Mouse (Mus musculus) embryonic facial prominence, embryonic 12.5 days (tissue): ENCODE measurements around the gene Smim14. TPM values are rescaled to one million over a fixed set of nuclear protein-coding genes. Genes with fewer than 3 reads are reported as not detected.
"Not testable (repeated sequence)": the region's sequence is repeated elsewhere in the genome, so short reads cannot be mapped to it uniquely, and the experiment has no call there.

ENCODE experiments used
- ATAC-seq: fragments of 200-750 bp; cut with Nextera tagmentation; 2 replicates; pipeline ENCODE4 v1.8.0; 2017; ENCODE audit not compliant: insufficient number of reproducible peaks, insufficient read depth, low FRiP score, low TSS enrichment
- H3K27ac ChIP-seq: fragments of 300-500 bp; sonication (generic); 2 replicates; pipeline ENCODE4 v1.5.1; 2016; ENCODE audit warnings: mild to moderate bottlenecking
- H3K27me3 ChIP-seq: fragments of 300-500 bp; sonication (generic); 2 replicates; pipeline ENCODE4 v1.6.1; 2016; ENCODE audit warnings: mild to moderate bottlenecking, moderate library complexity
- H3K36me3 ChIP-seq: fragments of 300-500 bp; sonication (generic); 2 replicates; pipeline ENCODE4 v1.6.1; 2016; ENCODE audit warnings: mild to moderate bottlenecking
- H3K4me1 ChIP-seq: fragments of 300-500 bp; sonication (generic); 2 replicates; pipeline ENCODE4 v1.6.1; 2016
- H3K4me2 ChIP-seq: fragments of 300-500 bp; sonication (generic); replicated peaks from 2 replicates; pipeline ENCODE4 v1.6.1; 2016; ENCODE audit warnings: mild to moderate bottlenecking, moderate library complexity
- H3K4me3 ChIP-seq: fragments of 300-500 bp; sonication (generic); 2 replicates; pipeline ENCODE4 v1.5.1; 2016; ENCODE audit warnings: mild to moderate bottlenecking
- H3K9ac ChIP-seq: fragments of 300-500 bp; sonication (generic); 2 replicates; pipeline ENCODE4 v1.6.1; 2016; ENCODE audit warnings: mild to moderate bottlenecking, moderate library complexity
- H3K9me3 ChIP-seq: fragments of 300-500 bp; sonication (generic); 2 replicates; pipeline ENCODE4 v1.6.1; 2016; ENCODE audit warnings: mild to moderate bottlenecking, moderate library complexity
- WGBS: fragments of 180-500 bp; shearing (Covaris S2); methylation state at CpG from one replicate; pipeline ENCODE4 v1.1.7; 2016; 5-methylcytosine and 5-hydroxymethylcytosine counted together
- polyA plus RNA-seq: library from polyadenylated mRNA; unstranded; fragments of >200 nt; fragmentation: Nextera tagmentation; extraction: Ambion mirVana; gene quantifications from 2 replicates; pipeline ENCODE4 v1.2.1, GENCODE M21; 2016

Gene Smim14
- polyA plus RNA-seq, 1 experiment from 2014 or later = 111 TPM

GRCm38 (mm10) chr5:65486514-65486913 is 50.5 kb downstream of the Smim14 start:
- 70% methylated on average over 2 of the region's 2 CpGs for WGBS
- Histone ChIP-seq H3K27me3 (no peaks in the 10 kb centered on the region), H3K9me3 (no peaks in the 10 kb centered on the region), H3K4me3 (no peak overlapping the region), H3K9ac (no peak overlapping the region), H3K4me1 (peaks cover 5% of the 10 kb centered on the region), H3K36me3 (no peaks in the 10 kb centered on the region), H3K4me2 (no peak overlapping the region), H3K27ac (no peak overlapping the region)
- no peak for ATAC-seq

DNA sequence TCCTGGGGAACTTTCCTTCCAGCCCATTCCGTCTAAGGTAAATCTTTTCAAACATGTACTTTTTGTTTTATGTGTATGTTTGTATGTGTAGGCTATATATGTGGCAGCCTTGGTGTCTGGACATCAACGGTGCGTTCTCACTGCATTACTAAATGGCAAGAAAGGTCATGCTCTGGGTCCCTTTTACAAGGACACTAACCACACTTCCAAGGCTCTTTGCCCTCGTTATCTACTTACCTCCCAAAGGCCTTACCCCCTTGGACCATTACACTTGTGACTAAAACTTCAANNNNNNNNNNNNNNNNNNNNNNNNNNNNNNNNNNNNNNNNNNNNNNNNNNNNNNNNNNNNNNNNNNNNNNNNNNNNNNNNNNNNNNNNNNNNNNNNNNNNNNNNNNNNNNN is 54.0 kb downstream of the Smim14 start:
- Histone ChIP-seq H3K27ac (no peak overlapping the region), H3K9ac (no peak overlapping the region), H3K4me3 (no peak overlapping the region), H3K4me2 (no peak overlapping the region), H3K9me3 (no peaks in the 10 kb centered on the region), H3K4me1 (peaks cover 3% of the 10 kb centered on the region; the same call in 1 of the 2 replicates), H3K36me3 (no peaks in the 10 kb centered on the region), H3K27me3 (no peaks in the 10 kb centered on the region)
- no peak for ATAC-seq
- 77% methylated on average over 4 of the region's 4 CpGs for WGBS

DNA sequence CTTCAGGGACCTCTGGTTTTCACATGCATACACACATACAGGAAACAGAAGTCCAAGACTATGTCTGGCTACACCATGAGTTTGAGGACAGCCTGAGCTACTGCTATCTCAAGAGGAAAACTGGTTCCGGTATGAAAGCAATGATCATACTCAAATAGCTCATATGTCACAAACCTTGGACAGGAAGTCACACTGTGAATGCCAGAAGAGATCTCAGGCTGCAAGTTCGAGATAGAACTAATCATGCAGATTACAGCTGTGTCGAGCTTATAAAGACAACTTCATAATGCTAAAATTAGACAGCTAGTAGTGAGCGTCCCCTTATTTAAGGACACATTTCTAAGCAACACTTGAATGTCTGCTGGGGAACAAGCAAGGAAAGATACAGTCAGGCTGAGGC is 56.5 kb downstream of the Smim14 start:
- no peak overlapping the region for H3K9ac ChIP-seq
- H3K36me3 ChIP-seq = no peaks in the 10 kb centered on the region
- ATAC-seq = no peak
- H3K27ac ChIP-seq = no peak overlapping the region
- WGBS = 83% methylated on average over 4 of the region's 4 CpGs
- no peaks in the 10 kb centered on the region for H3K4me1 ChIP-seq
- H3K4me2 ChIP-seq = no peak overlapping the region
- H3K9me3 ChIP-seq = no peaks in the 10 kb centered on the region
- no peak overlapping the region for H3K4me3 ChIP-seq
- H3K27me3 ChIP-seq = no peaks in the 10 kb centered on the region

- Histone ChIP-seq H3K4me2 (no peak overlapping the region), H3K36me3 (no peaks in the 10 kb centered on the region), H3K4me3 (no peak overlapping the region), H3K9ac (no peak overlapping the region), H3K27ac (no peak overlapping the region), H3K27me3 (no peaks in the 10 kb centered on the region), H3K9me3 (no peaks in the 10 kb centered on the region), H3K4me1 (no peaks in the 10 kb centered on the region)
- no peak for ATAC-seq
- 83% methylated on average over 9 of the region's 9 CpGs for WGBS
Observed at GRCm38 (mm10) chr5:65479681-65480445, 57.1 kb downstream of the Smim14 start.

DNA sequence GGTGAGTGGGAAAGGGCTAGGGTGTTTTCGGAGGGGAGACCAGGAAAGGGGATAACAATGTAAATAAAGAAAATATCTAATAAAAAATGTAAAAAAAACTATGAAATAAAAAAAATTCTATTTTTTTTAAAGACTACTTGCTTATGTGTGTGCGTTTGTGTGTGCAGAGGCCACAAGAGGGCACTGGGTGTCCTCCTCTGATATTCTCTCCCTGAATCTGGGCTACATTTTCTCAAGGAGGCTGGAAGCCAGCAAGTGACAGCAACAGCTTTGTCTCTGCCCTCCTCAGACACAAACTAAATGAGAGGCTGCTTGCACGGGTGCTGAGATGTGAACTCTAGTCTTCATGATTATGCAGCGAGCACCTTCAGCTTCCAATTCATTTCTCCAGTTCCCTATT is 58.8 kb downstream of the Smim14 start:
- no peaks in the 10 kb centered on the region for H3K4me1 ChIP-seq
- 69% methylated on average over 4 of the region's 4 CpGs for WGBS
- no peaks in the 10 kb centered on the region for H3K27me3 ChIP-seq
- no peak overlapping the region for H3K4me2 ChIP-seq
- ATAC-seq = no peak
- H3K36me3 ChIP-seq = no peaks in the 10 kb centered on the region
- H3K9ac ChIP-seq = no peak overlapping the region
- no peak overlapping the region for H3K27ac ChIP-seq
- H3K4me3 ChIP-seq = no peak overlapping the region
- H3K9me3 ChIP-seq = no peaks in the 10 kb centered on the region

GRCm38 (mm10) chr5:65476739-65477138 is 60.2 kb downstream of the Smim14 start:
- not testable (repeated sequence) for H3K9ac ChIP-seq, H3K27ac ChIP-seq, H3K27me3 ChIP-seq, H3K4me3 ChIP-seq, H3K4me1 ChIP-seq, H3K9me3 ChIP-seq, ATAC-seq, H3K4me2 ChIP-seq, H3K36me3 ChIP-seq
- 94% methylated on average over 4 of the region's 4 CpGs for WGBS

DNA sequence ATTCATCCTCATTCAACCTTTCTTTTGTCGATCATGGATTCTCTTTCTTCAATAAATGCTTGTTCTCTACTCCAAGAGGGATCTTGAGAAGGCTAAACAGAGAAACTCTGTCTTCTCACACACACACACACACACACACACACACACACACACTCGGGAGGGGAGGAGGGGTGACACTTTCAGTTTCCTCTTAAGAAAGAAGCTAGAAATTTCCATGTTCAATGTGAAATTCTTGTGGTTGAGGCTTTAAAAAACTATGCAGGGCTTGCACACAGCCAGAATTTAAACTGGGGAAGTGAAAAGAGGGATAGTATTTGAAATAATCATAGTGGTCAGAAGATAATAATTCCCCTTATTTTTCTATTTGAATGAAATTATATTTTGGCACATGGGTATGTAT is 61.2 kb downstream of the Smim14 start:
- Histone ChIP-seq H3K27ac (no peak overlapping the region), H3K4me1 (no peaks in the 10 kb centered on the region), H3K9me3 (no peaks in the 10 kb centered on the region), H3K4me3 (no peak overlapping the region), H3K36me3 (no peaks in the 10 kb centered on the region), H3K27me3 (no peaks in the 10 kb centered on the region), H3K4me2 (no peak overlapping the region), H3K9ac (no peak overlapping the region)
- WGBS = 68% methylated on average over 2 of the region's 2 CpGs
- no peak for ATAC-seq

DNA sequence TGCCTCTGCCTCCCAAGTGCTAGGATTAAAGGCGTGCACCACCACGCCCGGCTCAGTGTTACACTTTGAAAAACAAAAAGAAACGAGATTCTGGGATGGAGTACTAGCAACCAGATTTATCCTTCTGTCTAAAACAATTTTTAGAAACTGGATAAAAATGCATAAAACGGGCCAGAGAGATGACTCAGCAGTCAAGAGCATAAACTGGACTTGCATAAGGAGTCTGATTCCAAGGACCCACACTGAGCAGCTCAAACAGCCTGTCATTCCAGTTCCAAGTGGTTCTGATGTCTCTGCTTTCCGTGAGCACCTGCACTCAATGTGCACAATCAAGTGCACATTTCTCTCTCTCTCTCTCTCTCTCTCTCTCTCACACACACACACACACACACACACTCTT is 67.2 kb downstream of the Smim14 start:
- WGBS = 85% methylated on average over 6 of the region's 6 CpGs
- H3K4me1 ChIP-seq = no peaks in the 10 kb centered on the region
- H3K9me3 ChIP-seq = no peaks in the 10 kb centered on the region
- H3K4me2 ChIP-seq = no peak overlapping the region
- H3K27ac ChIP-seq = no peak overlapping the region
- H3K4me3 ChIP-seq = no peak overlapping the region
- H3K27me3 ChIP-seq = no peaks in the 10 kb centered on the region
- H3K36me3 ChIP-seq = peaks cover 26% of the 10 kb centered on the region
- H3K9ac ChIP-seq = no peak overlapping the region
- ATAC-seq = no peak

GRCm38 (mm10) chr5:65466911-65467310 is 70.1 kb downstream of the Smim14 start:
- ATAC-seq = no peak
- Histone ChIP-seq H3K4me1 (no peaks in the 10 kb centered on the region), H3K9ac (no peak overlapping the region), H3K36me3 (peaks cover 29% of the 10 kb centered on the region), H3K27me3 (no peaks in the 10 kb centered on the region), H3K4me2 (no peak overlapping the region), H3K27ac (no peak overlapping the region), H3K9me3 (no peaks in the 10 kb centered on the region), H3K4me3 (no peak overlapping the region)
- WGBS = 63% methylated on average over 3 of the region's 3 CpGs

DNA sequence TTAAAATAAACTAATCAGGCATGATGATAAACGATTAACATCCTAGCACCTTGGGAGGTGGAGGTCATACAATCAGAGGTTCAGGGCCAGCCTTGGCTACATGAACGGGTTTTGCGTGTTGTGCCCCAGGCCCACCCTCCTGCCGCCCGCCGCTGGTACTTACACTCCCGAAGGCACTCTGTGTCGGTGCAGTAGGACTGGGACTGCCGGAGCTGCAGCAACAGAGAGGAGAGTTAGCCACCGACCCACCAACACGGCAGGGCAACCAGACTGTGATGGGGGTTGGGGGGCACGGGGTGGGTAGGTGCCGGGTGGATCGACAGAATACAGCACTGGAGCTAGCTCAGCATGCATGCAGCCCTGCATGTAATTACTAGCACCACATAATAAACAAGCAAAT is 76.6 kb downstream of the Smim14 start:
- no peaks in the 10 kb centered on the region for H3K9me3 ChIP-seq

DNA sequence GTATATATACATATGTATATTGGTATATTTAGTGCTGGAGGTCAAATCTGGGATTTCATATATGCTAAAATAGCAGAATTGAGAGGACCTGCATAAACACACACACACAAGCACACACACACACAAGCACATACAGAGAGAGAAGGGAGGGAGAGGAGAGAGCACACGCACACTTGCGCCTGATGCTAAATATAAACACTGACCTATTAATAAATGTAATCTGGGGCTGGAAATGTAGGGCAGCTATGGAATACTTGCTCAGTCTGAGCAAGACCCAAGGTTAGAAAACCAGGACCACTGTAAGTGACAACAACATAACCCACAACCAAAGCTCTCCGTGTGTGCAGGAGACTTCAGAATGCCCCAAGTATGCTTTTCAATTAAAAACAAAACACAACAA is 77.5 kb downstream of the Smim14 start:
- H3K9ac ChIP-seq = no peak overlapping the region
- no peak overlapping the region for H3K4me3 ChIP-seq
- ATAC-seq = no peak
- no peaks in the 10 kb centered on the region for H3K27me3 ChIP-seq
- 0 out of 2 replicates have a peak, but pooled peaks cover 6% of the 10 kb centered on the region for H3K36me3 ChIP-seq
- H3K4me1 ChIP-seq = peaks cover 22% of the 10 kb centered on the region
- no peaks in the 10 kb centered on the region for H3K9me3 ChIP-seq
- no peak overlapping the region for H3K4me2 ChIP-seq
- WGBS = 89% methylated on average over 3 of the region's 3 CpGs
- H3K27ac ChIP-seq = no peak overlapping the region

More for the DNA sequence above, 76.6 kb downstream of the Smim14 start:
- 91% methylated on average over 14 of the region's 14 CpGs for WGBS
- Histone ChIP-seq H3K4me3 (no peak overlapping the region), H3K36me3 (0 out of 2 replicates have a peak, but pooled peaks cover 6% of the 10 kb centered on the region), H3K27ac (no peak overlapping the region), H3K27me3 (no peaks in the 10 kb centered on the region), H3K9ac (no peak overlapping the region), H3K4me2 (no peak overlapping the region), H3K4me1 (peaks cover 22% of the 10 kb centered on the region)
- no peak for ATAC-seq

- peak overlapping the region; percentile 89 for H3K27ac ChIP-seq
- H3K4me3 ChIP-seq = no peak overlapping the region
- H3K4me2 ChIP-seq = no peak overlapping the region
- H3K4me1 ChIP-seq = peaks cover 22% of the 10 kb centered on the region
- no peaks in the 10 kb centered on the region for H3K27me3 ChIP-seq
- H3K9ac ChIP-seq = no peak overlapping the region
- 68% methylated on average over 5 of the region's 5 CpGs for WGBS
- H3K9me3 ChIP-seq = no peaks in the 10 kb centered on the region
- H3K36me3 ChIP-seq = 0 out of 2 replicates have a peak, but pooled peaks cover 3% of the 10 kb centered on the region
- no peak for ATAC-seq
Observed at GRCm38 (mm10) chr5:65457846-65458245, 79.1 kb downstream of the Smim14 start.
